Mouse (Mus musculus) lung, postnatal 10 days (tissue): ENCODE measurements around the gene Pik3ip1.

Source experiments
- DNase-seq: peaks from one replicate; pipeline ENCODE4 v3.0.0; 2021

Gene Pik3ip1

GRCm38 (mm10) chr11:3337961-3338360 lies 7.8 kb downstream of the Pik3ip1 start:
- no peak for DNase-seq

- DNase-seq, result no peak
These were observed 11.3 kb downstream of the Pik3ip1 start for GRCm38 (mm10) chr11:3341476-3341875.

- DNase-seq, result no peak
These were observed 14.7 kb downstream of the Pik3ip1 start for GRCm38 (mm10) chr11:3344916-3345315.

- DNase-seq, result no peak
These were observed 16.1 kb downstream of the Pik3ip1 start for GRCm38 (mm10) chr11:3346351-3346750.

GRCm38 (mm10) chr11:3347091-3347834 lies 17.1 kb downstream of the Pik3ip1 start:
- peak; percentile 94 for DNase-seq

- no peak for DNase-seq
These were observed 17.6 kb downstream of the Pik3ip1 start for GRCm38 (mm10) chr11:3347835-3348195.

GRCm38 (mm10) chr11:3348576-3349342 lies 18.6 kb downstream of the Pik3ip1 start:
- peak; percentile 82 for DNase-seq

GRCm38 (mm10) chr11:3349343-3349695 lies 19.1 kb downstream of the Pik3ip1 start:
- no peak for DNase-seq

- no peak for DNase-seq
These were observed 21.9 kb downstream of the Pik3ip1 start for GRCm38 (mm10) chr11:3352131-3352530.

- no peak for DNase-seq
These were observed 22.9 kb downstream of the Pik3ip1 start for GRCm38 (mm10) chr11:3352990-3353585.

- DNase-seq, result no peak
These were observed 32.7 kb downstream of the Pik3ip1 start for GRCm38 (mm10) chr11:3362854-3363253.

- DNase-seq, result no peak
These were observed 36.2 kb downstream of the Pik3ip1 start for GRCm38 (mm10) chr11:3366411-3366810.

- peak; percentile 51 for DNase-seq
These were observed 38.8 kb downstream of the Pik3ip1 start for GRCm38 (mm10) chr11:3368983-3369382.

GRCm38 (mm10) chr11:3369449-3369848 lies 39.2 kb downstream of the Pik3ip1 start:
- no peak for DNase-seq

GRCm38 (mm10) chr11:3370162-3370561 lies 40.0 kb downstream of the Pik3ip1 start:
- DNase-seq, result no peak

- peak; percentile 92 for DNase-seq
These were observed 40.9 kb downstream of the Pik3ip1 start for GRCm38 (mm10) chr11:3370928-3371598.

- no peak for DNase-seq
These were observed 41.5 kb downstream of the Pik3ip1 start for GRCm38 (mm10) chr11:3371599-3372295.

GRCm38 (mm10) chr11:3373591-3374292 lies 43.5 kb downstream of the Pik3ip1 start:
- DNase-seq, result peak; percentile 62

GRCm38 (mm10) chr11:3374293-3374645 lies 44.1 kb downstream of the Pik3ip1 start:
- no peak for DNase-seq

- no peak for DNase-seq
These were observed 44.5 kb downstream of the Pik3ip1 start for GRCm38 (mm10) chr11:3374741-3375140.

- DNase-seq, result no peak
These were observed 49.2 kb downstream of the Pik3ip1 start for GRCm38 (mm10) chr11:3379427-3379826.

GRCm38 (mm10) chr11:3381148-3381814 lies 51.1 kb downstream of the Pik3ip1 start:
- no peak for DNase-seq
